Mouse (Mus musculus) heart, embryonic 15.5 days (tissue): Measurements from ENCODE around the gene Stx5a. TPM values are rescaled to one million over a fixed set of nuclear protein-coding genes. Genes with fewer than 3 reads are reported as not detected.

Experiments used
- microRNA-seq: library from miRNA; unstranded; fragments of <30 nt; microRNA quantifications from one replicate; pipeline ENCODE4, GENCODE M21; 2016
- polyA plus RNA-seq: library from polyadenylated mRNA; unstranded; fragments of >200 nt; fragmentation: Nextera tagmentation; extraction: Ambion mirVana; gene quantifications from 2 replicates; pipeline ENCODE4 v1.2.1, GENCODE M21; 2015

The Stx5a gene
- polyA plus RNA-seq, 1 experiment from 2014 or later, result 81.0 TPM

Small RNAs within 50 kb of the gene (microRNA-seq; reads per million reads assigned to microRNA genes)
- not detected for gene Mir6992

Other genes starting within 250 kb of the Stx5a start
- gene Slc22a8, start 150.2 kb upstream of the Stx5a start, polyA plus RNA-seq, result 0.08 and 0.10 TPM in 2 replicates
- not detected in 2 replicates for gene Slc22a6, start 123.4 kb upstream of the Stx5a start, polyA plus RNA-seq
- gene Chrm1, start 77.6 kb upstream of the Stx5a start, polyA plus RNA-seq, result 0.05 and 0.24 TPM in 2 replicates
- gene Slc3a2, start 18.0 kb upstream of the Stx5a start, polyA plus RNA-seq, result 59.4 and 71.5 TPM in 2 replicates
- gene Wdr74, start 5.6 kb upstream of the Stx5a start, polyA plus RNA-seq, result 42.8 and 59.3 TPM in 2 replicates
- 0.69 and 1.9 TPM in 2 replicates for gene 1700092M07Rik, start 695 bp upstream of the Stx5a start, polyA plus RNA-seq
- 100 and 132 TPM in 2 replicates for gene Nxf1, start 15.7 kb downstream of the Stx5a start, polyA plus RNA-seq
- 154 and 157 TPM in 2 replicates for gene Tmem223, start 29.6 kb downstream of the Stx5a start, polyA plus RNA-seq
- gene Tmem179b, start 33.1 kb downstream of the Stx5a start, polyA plus RNA-seq, result 47.6 and 60.3 TPM in 2 replicates
- gene Taf6l, start 45.0 kb downstream of the Stx5a start, polyA plus RNA-seq, result 15.4 and 18.8 TPM in 2 replicates
- 118 and 126 TPM in 2 replicates for gene Polr2g, start 57.2 kb downstream of the Stx5a start, polyA plus RNA-seq
- 3.5 and 3.8 TPM in 2 replicates for gene Zbtb3, start 61.1 kb downstream of the Stx5a start, polyA plus RNA-seq
- 30.9 and 36.2 TPM in 2 replicates for gene Ttc9c, start 77.9 kb downstream of the Stx5a start, polyA plus RNA-seq
- gene Hnrnpul2, start 78.6 kb downstream of the Stx5a start, polyA plus RNA-seq, result 2.6 and 3.1 TPM in 2 replicates
- gene AC129217.1, start 88.4 kb downstream of the Stx5a start, polyA plus RNA-seq, result 0.36 TPM in 1 of 2 replicates, not detected in the other
- 36.4 and 47.0 TPM in 2 replicates for gene Bscl2, start 96.1 kb downstream of the Stx5a start, polyA plus RNA-seq
- gene Gng3, start 97.8 kb downstream of the Stx5a start, polyA plus RNA-seq, result 1.3 and 5.0 TPM in 2 replicates
- gene Lrrn4cl, start 109.4 kb downstream of the Stx5a start, polyA plus RNA-seq, result 1.8 and 2.4 TPM in 2 replicates
- gene Ubxn1, start 130.1 kb downstream of the Stx5a start, polyA plus RNA-seq, result 120 and 127 TPM in 2 replicates
- 54.8 and 63.4 TPM in 2 replicates for gene Uqcc3, start 139.5 kb downstream of the Stx5a start, polyA plus RNA-seq
- 35.8 and 44.8 TPM in 2 replicates for gene Lbhd1, start 142.3 kb downstream of the Stx5a start, polyA plus RNA-seq
- not detected in 2 replicates for gene Gm49403, start 142.5 kb downstream of the Stx5a start, polyA plus RNA-seq
- gene 1810009A15Rik, start 147.4 kb downstream of the Stx5a start, polyA plus RNA-seq, result 44.7 and 51.9 TPM in 2 replicates
- gene Gm49416, start 147.5 kb downstream of the Stx5a start, polyA plus RNA-seq, result not detected in 2 replicates
- gene Ints5, start 151.6 kb downstream of the Stx5a start, polyA plus RNA-seq, result 21.2 and 29.4 TPM in 2 replicates
- 50.0 and 67.9 TPM in 2 replicates for gene Ganab, start 156.7 kb downstream of the Stx5a start, polyA plus RNA-seq
- 33.3 and 38.1 TPM in 2 replicates for gene B3gat3, start 179.0 kb downstream of the Stx5a start, polyA plus RNA-seq
- 1.9 and 2.3 TPM in 2 replicates for gene Rom1, start 187.9 kb downstream of the Stx5a start, polyA plus RNA-seq
- gene Eml3, start 188.1 kb downstream of the Stx5a start, polyA plus RNA-seq, result 12.7 and 21.9 TPM in 2 replicates
- gene Mta2, start 200.5 kb downstream of the Stx5a start, polyA plus RNA-seq, result 74.2 and 99.5 TPM in 2 replicates
- gene Tut1, start 212.4 kb downstream of the Stx5a start, polyA plus RNA-seq, result 13.7 and 19.4 TPM in 2 replicates
- gene Eef1g, start 225.6 kb downstream of the Stx5a start, polyA plus RNA-seq, result 216 and 256 TPM in 2 replicates
- 31.4 and 38.4 TPM in 2 replicates for gene Ahnak, start 247.9 kb downstream of the Stx5a start, polyA plus RNA-seq